Mouse (Mus musculus) small intestine, adult 2 months (tissue): Measurements from ENCODE around the gene Rbm20.

Source experiments
- CTCF ChIP-seq: fragments of 200-500 bp; IDR thresholded peaks from 2 replicates; pipeline ENCODE4 v1.5.1; 2012; ENCODE audit warnings: low read depth, mild to moderate bottlenecking, control low read depth, inconsistent platforms, low read length, moderate library complexity, mixed read lengths; ENCODE audit not compliant: insufficient replicate concordance, insufficient read length; ENCODE audit errors: extremely low read depth
- POLR2A ChIP-seq: fragments of 200-500 bp; IDR thresholded peaks from 2 replicates; pipeline ENCODE4 v1.6.1; 2012; ENCODE audit warnings: low read depth, mild to moderate bottlenecking, control low read depth, inconsistent platforms, low read length, moderate library complexity

GRCm38 (mm10) chr19:53898970-53899900, 222.1 kb downstream of the Rbm20 start:
- TF ChIP-seq CTCF (no peak), POLR2A (no peak)
